Mouse (Mus musculus) kidney, adult 2 months (tissue): ENCODE data around the gene Frem2.

ENCODE experiments used
- CTCF ChIP-seq: fragments of 200-500 bp; conservative IDR thresholded peaks from 2 replicates; pipeline ENCODE4 v1.5.1; 2011; ENCODE audit warnings: low read depth, mild to moderate bottlenecking, control low read depth, low read length, moderate library complexity, mixed read lengths; ENCODE audit not compliant: insufficient read depth, insufficient read length
- POLR2A ChIP-seq: fragments of 200-500 bp; IDR thresholded peaks from one replicate; pipeline ENCODE4 v1.6.1; 2011; ENCODE audit warnings: low read depth, low read length, control low read depth

DNA sequence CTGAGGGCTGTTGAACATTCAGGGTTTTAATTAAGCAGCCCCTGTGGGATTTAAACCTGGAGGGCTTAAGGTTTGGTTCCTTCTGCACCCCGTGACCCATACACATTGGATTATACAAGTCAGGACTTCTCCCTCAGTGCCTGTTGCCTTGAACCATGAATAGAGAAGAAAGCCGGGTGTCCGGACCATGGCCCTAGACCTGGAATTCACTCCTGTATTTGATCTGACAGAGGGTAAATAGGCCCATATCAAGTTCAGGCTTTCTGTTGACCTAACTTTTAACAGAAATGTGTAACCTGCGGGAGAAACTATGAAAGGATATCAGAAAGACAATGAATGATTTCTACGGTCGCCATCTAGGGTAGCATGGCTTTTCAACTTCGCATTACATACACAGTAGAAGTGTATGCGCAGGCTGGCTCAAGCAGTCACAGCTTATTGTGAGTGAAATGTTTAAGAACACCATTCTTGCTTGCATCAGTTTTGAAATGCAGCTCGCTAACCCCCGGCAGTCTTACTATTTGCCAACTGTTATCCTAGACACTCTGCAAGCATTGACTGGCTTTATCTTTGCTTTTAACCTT is 77.9 kb downstream of the Frem2 start:
- no peak for TF ChIP-seq POLR2A
- no peak for TF ChIP-seq CTCF
